Mouse (Mus musculus) heart, embryonic 14.5 days (tissue): ENCODE data around the gene Gm5771. TPM values are rescaled to one million over a fixed set of nuclear protein-coding genes. Genes with fewer than 3 reads are reported as not detected.
"Not testable (repeated sequence)": the region's sequence is repeated elsewhere in the genome, so short reads cannot be mapped to it uniquely, and the experiment has no call there.

Source experiments
- ATAC-seq: fragments of 200-750 bp; cut with Nextera tagmentation; 2 replicates; pipeline ENCODE4 v1.8.0; 2017; ENCODE audit warnings: low read depth, moderate TSS enrichment; ENCODE audit not compliant: insufficient number of reproducible peaks, insufficient read depth, low FRiP score
- H3K27ac ChIP-seq, 2 experiments: fragments of 200-500 bp in 1 of 2; fragments of 300-500 bp in 1 of 2; sonication (generic) in 1 of 2; replicated peaks in 1 of 2; 2 replicates each; pipeline ENCODE4 v1.5.1; 2012 to 2014; ENCODE audit warnings: low read depth in 2 of 2, low read length in 2 of 2, control low read depth in 1 of 2, mild to moderate bottlenecking in 1 of 2, mixed read lengths in 1 of 2; ENCODE audit not compliant: control insufficient read depth in 1 of 2, insufficient read depth in 1 of 2
- H3K27me3 ChIP-seq: fragments of 300-500 bp; sonication (generic); 2 replicates; pipeline ENCODE4 v1.6.1; 2014; ENCODE audit warnings: mild to moderate bottlenecking, low read length, control low read depth; ENCODE audit not compliant: control insufficient read depth, insufficient read depth
- H3K36me3 ChIP-seq: fragments of 300-500 bp; sonication (generic); 2 replicates; pipeline ENCODE4 v1.6.1; 2014; ENCODE audit warnings: mild to moderate bottlenecking, control low read depth, low read length, mixed read lengths; ENCODE audit not compliant: control insufficient read depth, insufficient read depth
- H3K4me1 ChIP-seq, 2 experiments: fragments of 200-500 bp in 1 of 2; fragments of 300-500 bp in 1 of 2; sonication (generic) in 1 of 2; 2 replicates each; pipeline ENCODE4 v1.6.1; 2012 to 2014; ENCODE audit warnings: low read length in 2 of 2, control low read depth in 1 of 2, mixed read lengths in 1 of 2; ENCODE audit not compliant: control insufficient read depth in 2 of 2, insufficient read depth in 2 of 2
- H3K4me2 ChIP-seq: fragments of 300-500 bp; sonication (generic); 2 replicates; pipeline ENCODE4 v1.6.1; 2014; ENCODE audit warnings: mild to moderate bottlenecking, low read length
- H3K4me3 ChIP-seq, 2 experiments: fragments of 200-500 bp in 1 of 2; fragments of 300-500 bp in 1 of 2; sonication (generic) in 1 of 2; 2 replicates each; pipeline ENCODE4 v1.5.1; 2012 to 2014; ENCODE audit warnings: low read length in 2 of 2, mild to moderate bottlenecking in 2 of 2, control low read depth in 1 of 2, low read depth in 1 of 2, moderate library complexity in 1 of 2; ENCODE audit not compliant: control insufficient read depth in 1 of 2, insufficient read depth in 1 of 2
- H3K9ac ChIP-seq: fragments of 300-500 bp; sonication (generic); 2 replicates; pipeline ENCODE4 v1.6.1; 2014; ENCODE audit warnings: mild to moderate bottlenecking, low read length
- H3K9me3 ChIP-seq: fragments of 300-500 bp; sonication (generic); 2 replicates; pipeline ENCODE4 v1.6.1; 2016; ENCODE audit warnings: low read length, control low read depth; ENCODE audit not compliant: control insufficient read depth
- WGBS: fragments of 180-500 bp; shearing (Covaris S2); extraction: QIAGEN DNeasy Blood & Tissue Kit; methylation state at CpG from one replicate; pipeline ENCODE4 v1.1.7; 2014; 5-methylcytosine and 5-hydroxymethylcytosine counted together
- polyA plus RNA-seq: library from polyadenylated mRNA; unstranded; fragments of >200 nt; fragmentation: Nextera tagmentation; extraction: Ambion mirVana; gene quantifications from 2 replicates; pipeline ENCODE4 v1.2.1, GENCODE M21; 2014

Gene Gm5771
- polyA plus RNA-seq = not detected in 2 replicates

DNA sequence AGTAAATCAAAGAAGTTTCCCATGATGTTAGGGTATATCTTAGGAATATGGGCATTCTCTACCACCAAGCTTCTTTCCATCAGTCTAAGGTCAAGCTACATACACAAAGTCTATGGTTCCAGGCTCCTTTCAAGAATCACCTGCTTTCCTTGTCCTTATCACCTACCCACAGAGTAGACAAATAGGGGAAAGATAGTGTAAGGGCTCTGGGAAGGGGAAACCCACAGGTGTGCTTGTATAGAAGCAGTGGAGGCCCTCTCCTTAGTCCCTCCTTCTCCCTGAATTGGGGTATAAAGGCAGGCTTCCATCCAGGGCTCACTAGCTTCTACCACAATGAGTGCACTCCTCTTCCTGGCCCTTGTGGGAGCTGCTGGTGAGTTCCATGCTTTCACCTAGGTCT lies at the start of gene Gm5771:
Gene Gm5771 (plus strand): TSS at position 301 of the 400 bp plus-strand sequence.
- not testable (repeated sequence) for H3K27me3 ChIP-seq, H3K4me1 ChIP-seq, H3K36me3 ChIP-seq, H3K9me3 ChIP-seq, ATAC-seq, H3K9ac ChIP-seq, H3K27ac ChIP-seq, H3K4me3 ChIP-seq, H3K4me2 ChIP-seq

DNA sequence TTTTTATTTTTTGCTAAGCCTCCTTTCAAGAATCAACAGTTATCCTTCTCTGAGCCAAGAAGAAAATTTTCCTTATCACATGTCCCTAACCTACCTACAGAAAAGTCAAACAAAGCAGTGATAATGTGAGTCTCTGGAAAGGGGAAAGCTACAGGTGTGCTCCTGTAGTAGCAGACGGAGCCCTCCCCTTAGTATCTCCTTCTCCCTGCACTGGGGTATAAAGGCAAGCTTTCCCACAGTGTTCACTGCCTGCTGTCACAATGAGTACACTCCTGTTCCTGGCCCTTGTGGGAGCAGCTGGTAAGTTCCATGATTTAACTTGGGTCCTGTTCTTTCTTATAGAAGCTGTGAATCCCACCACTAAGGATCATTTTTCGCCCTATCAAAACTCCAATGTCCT lies 38.2 kb upstream of the Gm5771 start, which contains the start of gene Try10:
Gene Try10 (plus strand): TSS at position 174 of the 400 bp plus-strand sequence.
- no peak within 1 kb of the TSS for H3K9ac ChIP-seq
- no peaks in the 10 kb centered on the region for H3K9me3 ChIP-seq
- H3K4me1 ChIP-seq = no peaks in the 10 kb centered on the region
- ATAC-seq = no peak
- no peaks in the 10 kb centered on the region for H3K36me3 ChIP-seq
- H3K27me3 ChIP-seq = no peaks in the 10 kb centered on the region
- no peak within 1 kb of the TSS for H3K27ac ChIP-seq
- no peak within 1 kb of the TSS for H3K4me3 ChIP-seq
- 71% methylated on average over 2 of the region's 2 CpGs for WGBS
- no peak within 1 kb of the TSS for H3K4me2 ChIP-seq

DNA sequence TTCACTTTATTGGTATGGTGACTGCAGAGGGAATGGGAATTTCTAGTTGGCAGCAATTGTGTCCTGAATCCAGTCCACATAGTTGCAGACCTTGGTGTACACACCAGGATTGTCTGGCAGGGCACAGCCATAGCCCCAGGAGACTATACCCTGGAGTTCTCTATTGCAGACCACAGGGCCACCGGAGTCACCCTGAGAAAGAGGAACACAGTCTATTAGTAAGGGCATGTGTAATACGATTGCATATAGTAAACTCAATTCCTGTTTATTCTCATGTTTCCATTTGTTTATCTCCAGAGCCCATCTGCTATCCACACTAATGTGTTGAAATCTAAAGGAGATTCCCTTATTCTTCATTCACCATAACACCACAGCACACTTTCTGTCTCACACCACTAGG lies 18.4 kb upstream of the Gm5771 start:
- H3K27ac ChIP-seq, ATAC-seq, H3K4me3 ChIP-seq, H3K4me2 ChIP-seq, H3K36me3 ChIP-seq, H3K4me1 ChIP-seq, H3K27me3 ChIP-seq, H3K9me3 ChIP-seq, H3K9ac ChIP-seq: not testable (repeated sequence)
- WGBS = 71% methylated on average over 1 of the region's 2 CpGs

DNA sequence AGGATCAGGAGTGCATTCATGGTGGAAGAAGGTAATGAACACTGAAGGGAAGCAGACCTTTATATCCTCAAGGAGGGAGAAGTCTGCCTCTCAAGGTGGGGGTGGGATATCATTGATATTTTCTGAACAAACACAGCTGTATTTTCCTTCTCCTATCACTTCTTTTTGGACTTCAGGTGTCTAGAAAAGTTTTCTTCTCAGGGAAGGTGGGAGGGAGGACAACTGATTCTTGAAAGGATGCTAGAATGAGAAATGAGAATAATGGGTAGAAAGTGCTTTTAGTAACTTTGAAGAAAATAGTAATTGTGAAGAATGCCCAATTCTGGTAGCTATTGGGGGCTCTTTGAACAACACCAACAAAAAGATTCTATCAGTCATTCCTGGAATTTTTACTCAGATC lies 14.6 kb upstream of the Gm5771 start, which contains the start of gene Prss3:
Gene Prss3 (minus strand): TSS at position 101 of the 400 bp plus-strand sequence.
- not testable (repeated sequence) for H3K36me3 ChIP-seq, H3K4me1 ChIP-seq, H3K9ac ChIP-seq, H3K27ac ChIP-seq, H3K27me3 ChIP-seq, H3K4me2 ChIP-seq, ATAC-seq, H3K4me3 ChIP-seq, H3K9me3 ChIP-seq

DNA sequence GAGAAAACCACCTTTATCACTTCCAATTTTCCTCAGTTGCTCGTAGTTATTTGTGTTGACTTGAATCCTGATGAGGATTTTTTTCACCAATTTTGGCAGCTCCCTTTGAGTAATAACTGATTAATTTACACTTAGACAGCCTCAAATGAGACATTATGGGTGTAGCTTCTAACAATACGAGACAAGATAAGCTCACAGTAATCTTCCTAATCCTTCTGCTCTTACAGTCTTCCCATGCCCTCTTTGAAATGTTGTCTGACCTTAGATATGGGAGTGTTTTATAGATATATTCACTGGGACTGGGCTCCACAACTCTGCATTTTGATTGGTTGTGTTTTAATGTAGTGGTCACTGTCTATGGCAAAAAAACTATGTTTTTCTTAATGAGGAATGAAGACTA lies 5.4 kb upstream of the Gm5771 start:
- Histone ChIP-seq H3K27ac (no peak overlapping the region), H3K4me2 (no peak overlapping the region), H3K27me3 (no peaks in the 10 kb centered on the region), H3K4me3 (no peak overlapping the region), H3K4me1 (no peaks in the 10 kb centered on the region), H3K36me3 (no peaks in the 10 kb centered on the region), H3K9ac (no peak overlapping the region), H3K9me3 (no peaks in the 10 kb centered on the region)
- WGBS = 60% methylated on average over 2 of the region's 2 CpGs
- no peak for ATAC-seq

DNA sequence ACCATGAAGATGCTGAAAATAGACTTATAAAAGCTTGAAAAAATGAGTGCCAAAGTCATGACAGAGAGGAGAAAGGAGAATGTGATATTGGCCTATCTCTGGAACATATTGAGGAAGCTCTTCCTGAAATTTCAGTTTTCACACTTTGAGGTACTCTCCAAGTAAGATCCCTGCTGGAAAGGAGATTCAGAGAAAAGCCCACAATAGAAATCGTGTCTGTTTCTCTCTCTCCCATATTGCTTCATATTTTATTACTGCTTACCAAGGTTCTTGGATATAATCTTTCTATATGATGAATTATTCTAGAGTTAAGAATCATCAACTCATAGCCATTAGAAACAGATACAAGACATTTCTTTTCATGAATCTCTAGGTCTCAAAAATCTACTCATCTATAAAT lies 516 bp upstream of the Gm5771 start:
- ATAC-seq, H3K4me1 ChIP-seq, H3K9me3 ChIP-seq, H3K4me3 ChIP-seq, H3K27ac ChIP-seq, H3K27me3 ChIP-seq, H3K36me3 ChIP-seq, H3K4me2 ChIP-seq, H3K9ac ChIP-seq: not testable (repeated sequence)
- WGBS = 54% methylated on average over 1 of the region's 1 CpGs

DNA sequence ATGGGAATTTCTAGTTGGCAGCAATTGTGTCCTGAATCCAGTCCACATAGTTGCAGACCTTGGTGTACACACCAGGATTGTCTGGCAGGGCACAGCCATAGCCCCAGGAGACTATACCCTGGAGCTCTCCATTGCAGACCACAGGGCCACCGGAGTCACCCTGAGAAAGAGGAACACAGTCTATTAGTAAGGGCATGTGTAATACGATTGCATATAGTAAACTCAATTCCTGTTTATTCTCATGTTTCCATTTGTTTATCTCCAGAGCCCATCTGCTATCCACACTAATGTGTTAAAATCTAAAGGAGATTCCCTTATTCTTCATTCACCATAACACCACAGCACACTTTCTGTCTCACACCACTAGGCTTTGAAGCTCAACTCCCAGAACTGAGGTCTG lies 50.1 kb downstream of the Gm5771 start:
- not testable (repeated sequence) for H3K9me3 ChIP-seq, ATAC-seq, H3K4me1 ChIP-seq, H3K9ac ChIP-seq, H3K27ac ChIP-seq, H3K36me3 ChIP-seq, H3K4me2 ChIP-seq, H3K27me3 ChIP-seq, H3K4me3 ChIP-seq
- 60% methylated on average over 1 of the region's 2 CpGs for WGBS

DNA sequence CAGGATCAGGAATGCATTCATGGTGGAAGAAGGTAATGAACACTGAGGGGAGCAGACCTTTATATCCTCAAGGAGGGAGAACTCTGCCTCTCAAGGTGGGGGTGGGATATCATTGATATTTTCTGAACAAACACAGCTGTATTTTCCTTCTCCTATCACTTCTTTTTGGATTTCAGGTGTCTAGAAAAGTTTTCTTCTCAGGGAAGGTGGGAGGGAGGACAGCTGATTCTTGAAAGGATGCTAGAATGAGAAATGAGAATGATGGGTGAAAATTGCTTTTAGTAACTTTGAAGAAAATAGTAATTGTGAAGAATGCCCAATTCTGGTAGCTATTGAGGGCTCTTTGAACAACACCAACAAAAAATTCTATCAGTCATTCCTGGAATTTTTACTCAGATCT lies 53.9 kb downstream of the Gm5771 start, which contains the start of gene Gm10334:
Gene Gm10334 (minus strand): TSS at position 101 of the 400 bp plus-strand sequence.
- H3K27ac ChIP-seq, H3K4me2 ChIP-seq, H3K27me3 ChIP-seq, H3K4me1 ChIP-seq, H3K4me3 ChIP-seq, H3K9ac ChIP-seq, H3K36me3 ChIP-seq, ATAC-seq, H3K9me3 ChIP-seq: not testable (repeated sequence)
